Mouse (Mus musculus): ENCODE data around the gene Cped1.
A peak's percentile ranks its signal among the peaks of the same experiment; 100 is the strongest.

The Cped1 gene

GRCm38 (mm10) chr6:22000881-22001280 is 15.2 kb downstream of the Cped1 start:
- DNase-seq (ENCODE audit: low spot score), result no peak

GRCm38 (mm10) chr6:22001284-22001916 is 15.7 kb downstream of the Cped1 start:
- no peak for DNase-seq (ENCODE audit: low spot score)

GRCm38 (mm10) chr6:22002521-22003199 is 16.9 kb downstream of the Cped1 start:
- DNase-seq (ENCODE audit: low spot score), result no peak

GRCm38 (mm10) chr6:22003200-22003587 is 17.5 kb downstream of the Cped1 start:
- peak; percentile 68 for DNase-seq (ENCODE audit: low spot score)

- DNase-seq (ENCODE audit: low spot score), result no peak
These were observed 18.3 kb downstream of the Cped1 start for GRCm38 (mm10) chr6:22003959-22004543.

GRCm38 (mm10) chr6:22008346-22008745 is 22.6 kb downstream of the Cped1 start:
- DNase-seq (ENCODE audit: low spot score), result no peak

GRCm38 (mm10) chr6:22010258-22010657 is 24.5 kb downstream of the Cped1 start:
- DNase-seq (ENCODE audit: low spot score), result no peak

GRCm38 (mm10) chr6:22010761-22011281 is 25.1 kb downstream of the Cped1 start:
- DNase-seq (ENCODE audit: low spot score), result no peak

- no peak for DNase-seq (ENCODE audit: low spot score)
These were observed 25.8 kb downstream of the Cped1 start for GRCm38 (mm10) chr6:22011546-22011945.

- no peak for DNase-seq (ENCODE audit: low spot score)
These were observed 26.4 kb downstream of the Cped1 start for GRCm38 (mm10) chr6:22012099-22012498.

GRCm38 (mm10) chr6:22012501-22012900 is 26.8 kb downstream of the Cped1 start:
- no peak for DNase-seq (ENCODE audit: low spot score)

GRCm38 (mm10) chr6:22013394-22013793 is 27.7 kb downstream of the Cped1 start:
- no peak for DNase-seq (ENCODE audit: low spot score)

- DNase-seq (ENCODE audit: low spot score), result no peak
These were observed 28.7 kb downstream of the Cped1 start for GRCm38 (mm10) chr6:22014291-22014911.

- DNase-seq (ENCODE audit: low spot score), result no peak
These were observed 31.9 kb downstream of the Cped1 start for GRCm38 (mm10) chr6:22017631-22018030.

GRCm38 (mm10) chr6:22018768-22019445 is 33.2 kb downstream of the Cped1 start:
- no peak for DNase-seq (ENCODE audit: low spot score)

GRCm38 (mm10) chr6:22019637-22020036 is 33.9 kb downstream of the Cped1 start:
- no peak for DNase-seq (ENCODE audit: low spot score)

GRCm38 (mm10) chr6:22020696-22021095 is 35.0 kb downstream of the Cped1 start:
- DNase-seq (ENCODE audit: low spot score), result no peak

GRCm38 (mm10) chr6:22021315-22021714 is 35.6 kb downstream of the Cped1 start:
- no peak for DNase-seq (ENCODE audit: low spot score)

GRCm38 (mm10) chr6:22024168-22024567 is 38.5 kb downstream of the Cped1 start:
- no peak for DNase-seq (ENCODE audit: low spot score)

GRCm38 (mm10) chr6:22025584-22026357 is 40.1 kb downstream of the Cped1 start:
- DNase-seq (ENCODE audit: low spot score), result no peak

- DNase-seq (ENCODE audit: low spot score), result no peak
These were observed 40.6 kb downstream of the Cped1 start for GRCm38 (mm10) chr6:22026358-22026673.
